Mouse (Mus musculus) CD4-positive, CD25-positive, alpha-beta regulatory T cell, adult 4 months (primary cell): ENCODE measurements around the gene Mylip. TPM values are rescaled to one million over a fixed set of nuclear protein-coding genes. Genes with fewer than 3 reads are reported as not detected.
A peak's percentile ranks its signal among the peaks of the same experiment; 100 is the strongest.

Source experiments
- ATAC-seq: one replicate; pipeline ENCODE4 v1.8.0; 2017
- polyA plus RNA-seq, 2 experiments: library from polyadenylated mRNA; unstranded; fragments of 100-300 nt; shearing (Covaris generic); gene quantifications; one replicate each; pipeline ENCODE4 v1.2.1; 2017

The Mylip gene
- 10 to 100 TPM; 13.4 to 19.9 TPM for polyA plus RNA-seq

DNA sequence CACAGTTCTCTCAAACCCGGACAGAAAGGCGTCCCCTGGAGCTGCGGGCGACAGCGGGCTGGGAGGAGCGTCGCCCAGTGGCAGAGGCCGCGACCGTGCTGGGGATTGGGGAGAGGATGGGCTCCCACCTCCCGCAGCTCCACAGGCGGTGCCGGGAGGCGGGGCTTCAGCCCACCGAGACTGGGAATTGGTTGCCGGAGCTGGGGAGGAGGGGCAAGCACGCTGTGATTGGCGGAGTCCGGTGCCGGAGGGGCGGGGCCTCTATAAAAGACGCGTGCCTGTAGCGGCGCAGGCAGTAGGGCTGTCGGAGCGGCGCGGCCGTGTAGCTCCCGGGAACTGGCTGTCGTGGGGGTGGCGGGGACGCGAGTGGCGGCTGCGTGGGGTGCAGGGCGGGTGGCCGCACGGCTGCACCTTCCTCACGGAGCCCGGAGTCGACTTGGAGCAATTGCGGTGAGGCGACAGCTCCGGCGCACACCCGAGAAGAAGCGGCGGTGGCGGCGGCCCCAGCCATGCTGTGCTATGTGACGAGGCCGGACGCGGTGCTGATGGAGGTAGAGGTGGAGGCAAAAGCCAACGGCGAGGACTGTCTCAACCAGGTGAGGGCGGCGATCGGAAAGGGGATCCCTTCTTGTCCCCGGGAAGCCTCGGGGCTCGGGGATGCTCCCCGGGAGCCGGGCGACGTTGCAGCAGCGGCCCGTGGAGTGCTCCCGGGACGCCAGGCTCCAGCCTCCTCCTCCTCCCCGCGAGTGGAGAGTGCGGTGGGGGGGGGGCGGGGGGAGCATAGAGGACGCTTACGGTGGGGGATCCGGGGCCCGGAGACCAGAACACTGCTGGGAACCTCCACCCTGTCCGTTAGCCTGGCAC lies at the start of gene Mylip:
Gene Mylip (plus strand): TSS at position 295 of the 864 bp plus-strand sequence.
- ATAC-seq: peak; percentile 84

- ATAC-seq: no peak
Measured at GRCm38 (mm10) chr13:45341991-45342390, 47.6 kb upstream of the Mylip start.

GRCm38 (mm10) chr13:45343541-45343940 lies 46.0 kb upstream of the Mylip start:
- no peak for ATAC-seq

- no peak for ATAC-seq
Measured at GRCm38 (mm10) chr13:45343966-45344365, 45.6 kb upstream of the Mylip start.

- ATAC-seq: no peak
Measured at GRCm38 (mm10) chr13:45345471-45346159, 43.9 kb upstream of the Mylip start.

- ATAC-seq: no peak
Measured at GRCm38 (mm10) chr13:45351483-45351882, 38.1 kb upstream of the Mylip start.

DNA sequence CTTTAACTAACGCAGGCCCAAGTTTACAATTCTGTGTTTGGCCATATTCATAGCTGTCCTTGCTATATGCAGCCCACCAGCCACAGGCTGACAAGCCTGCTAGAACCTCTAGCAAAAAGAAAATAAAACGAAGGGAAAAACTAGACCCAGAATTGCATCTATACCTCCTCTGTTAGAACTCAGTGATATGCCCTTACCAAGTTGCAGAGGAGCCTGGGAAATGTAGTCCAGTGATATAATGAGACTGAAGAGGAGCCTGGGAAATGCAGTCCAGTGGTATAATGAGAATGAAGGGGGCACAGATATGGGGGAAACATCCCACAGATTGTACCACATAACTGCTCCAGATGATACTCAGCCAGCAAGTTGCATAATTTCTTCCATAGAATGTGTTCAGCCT lies 34.7 kb upstream of the Mylip start:
- no peak for ATAC-seq

DNA sequence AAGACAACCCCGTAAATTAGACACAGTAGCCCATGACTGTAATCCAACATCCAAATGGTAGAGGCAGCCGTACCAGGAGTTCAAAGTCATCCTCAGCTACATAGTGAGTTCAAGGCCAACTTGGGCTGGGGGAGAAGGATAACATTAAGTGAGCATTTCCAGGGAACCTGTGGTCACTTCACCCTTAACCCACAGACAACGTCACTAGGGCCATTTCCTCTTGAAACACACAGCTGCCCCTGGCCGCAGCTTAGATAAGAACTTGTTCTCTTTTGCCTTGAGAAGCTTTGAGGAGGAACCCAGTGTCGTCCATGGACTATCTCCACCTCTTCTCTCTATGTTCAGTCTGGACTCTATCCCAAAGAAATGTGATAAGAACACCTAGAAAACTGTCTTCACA lies 31.3 kb upstream of the Mylip start:
- no peak for ATAC-seq

DNA sequence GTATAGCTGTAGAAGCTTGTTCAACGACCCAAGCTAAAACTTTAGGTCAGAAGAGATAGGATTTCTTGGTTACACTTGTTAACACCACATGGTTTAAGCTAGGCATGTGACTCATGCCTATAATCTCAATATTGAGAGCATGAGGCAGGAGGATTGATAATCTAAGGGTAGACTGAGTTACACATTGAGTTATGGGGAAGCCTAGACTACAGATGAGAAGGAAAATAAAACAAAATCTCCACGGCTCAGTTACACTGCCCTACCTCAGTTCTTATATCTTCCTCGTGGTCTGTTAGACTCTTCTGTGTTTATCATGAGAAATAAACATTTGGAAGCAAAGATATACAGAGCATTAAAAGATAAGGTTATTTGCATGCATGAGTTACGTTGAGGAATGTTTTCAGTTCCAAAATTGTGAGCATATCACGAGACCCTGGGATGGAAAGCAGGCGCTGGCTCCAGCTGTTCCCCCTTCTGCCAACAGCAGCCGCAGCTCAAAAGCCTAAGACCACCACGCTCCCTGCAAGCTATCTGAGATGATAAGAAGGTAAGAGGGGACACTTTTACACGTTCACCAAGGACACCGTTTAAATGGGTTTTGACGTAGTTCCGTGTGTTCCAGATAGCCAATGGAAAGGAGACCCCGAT lies 30.7 kb upstream of the Mylip start:
- ATAC-seq: no peak

DNA sequence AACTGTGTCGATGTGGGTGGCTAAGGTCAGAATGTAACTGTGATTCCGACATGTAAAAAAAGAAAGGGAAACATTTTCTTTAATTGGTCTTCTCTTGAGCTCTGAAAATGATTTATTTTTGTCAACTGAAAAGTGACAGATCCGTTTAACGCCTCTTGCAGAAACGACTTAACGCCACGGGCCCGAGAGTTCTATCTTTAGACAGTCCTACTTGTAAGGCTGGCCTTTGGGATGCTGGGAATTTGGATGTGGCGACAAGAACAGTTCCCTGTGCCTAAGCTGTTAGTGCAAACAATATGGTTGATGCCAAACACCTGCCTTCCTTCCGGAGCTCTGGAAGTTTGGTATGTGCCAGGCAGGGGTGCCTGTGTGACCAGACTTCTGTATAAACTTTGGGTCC lies 23.8 kb upstream of the Mylip start:
- ATAC-seq: no peak

GRCm38 (mm10) chr13:45371673-45372072 lies 17.9 kb upstream of the Mylip start:
- peak; percentile 100 for ATAC-seq

DNA sequence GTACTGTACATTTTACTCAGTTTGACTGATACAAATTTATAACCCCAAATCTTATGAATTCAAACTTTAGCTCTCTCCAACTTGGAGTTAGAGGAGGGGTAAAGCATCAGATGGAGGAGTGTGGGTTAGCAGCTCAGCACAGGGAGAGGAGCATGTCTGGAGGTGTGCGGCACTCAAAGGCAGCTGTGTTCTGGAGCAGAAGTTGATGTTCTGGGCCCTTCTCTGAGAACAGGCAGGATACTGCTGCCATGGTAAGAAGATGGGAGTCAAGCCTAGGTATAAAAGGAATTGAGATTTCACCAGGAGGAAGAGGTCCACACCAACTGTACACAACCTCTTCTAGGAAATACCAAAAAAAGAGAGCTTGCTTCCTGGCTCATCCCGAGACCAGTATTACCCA lies 17.1 kb upstream of the Mylip start:
- no peak for ATAC-seq

DNA sequence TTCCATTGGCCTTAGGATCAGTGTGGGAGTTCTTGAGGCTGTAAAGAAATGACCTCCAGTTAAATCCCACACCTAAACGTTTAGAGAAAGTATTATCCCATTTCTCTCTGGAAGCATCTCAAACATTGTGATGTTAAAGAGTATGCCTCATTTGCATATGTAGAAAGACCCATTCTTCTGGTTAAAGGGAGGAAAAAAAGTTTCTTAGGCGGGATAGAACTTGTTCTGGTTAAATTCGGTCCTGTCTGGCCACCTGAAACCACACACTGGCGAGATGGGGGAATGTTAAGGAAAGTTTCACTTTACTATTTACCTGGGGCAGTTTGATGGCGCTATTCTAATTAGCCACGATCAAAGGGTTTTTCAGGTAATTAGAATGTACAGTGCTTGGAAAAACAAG lies 14.7 kb upstream of the Mylip start:
- ATAC-seq: no peak

DNA sequence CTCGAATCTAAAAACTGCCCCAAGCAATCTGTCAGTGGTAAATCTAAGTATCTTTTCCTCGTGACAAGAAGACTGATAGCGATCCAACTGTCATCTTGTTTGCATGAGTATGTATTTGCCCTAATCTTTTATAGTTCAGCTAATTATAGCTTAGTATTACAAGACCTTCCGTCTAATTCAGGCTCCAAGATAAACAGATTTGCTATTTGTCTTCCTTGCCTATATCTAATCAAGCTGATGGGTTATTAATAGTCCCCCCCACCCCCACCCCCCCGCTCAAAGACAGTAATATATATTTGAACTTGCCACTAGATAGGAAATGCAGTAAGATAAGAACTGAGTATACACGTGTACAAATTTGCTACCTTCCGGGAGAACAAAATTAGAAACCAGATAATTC lies 7.3 kb upstream of the Mylip start:
- ATAC-seq: no peak

- no peak for ATAC-seq
Measured at GRCm38 (mm10) chr13:45384636-45385035, 4.9 kb upstream of the Mylip start.

GRCm38 (mm10) chr13:45385521-45385920 lies 4.0 kb upstream of the Mylip start:
- ATAC-seq: no peak

DNA sequence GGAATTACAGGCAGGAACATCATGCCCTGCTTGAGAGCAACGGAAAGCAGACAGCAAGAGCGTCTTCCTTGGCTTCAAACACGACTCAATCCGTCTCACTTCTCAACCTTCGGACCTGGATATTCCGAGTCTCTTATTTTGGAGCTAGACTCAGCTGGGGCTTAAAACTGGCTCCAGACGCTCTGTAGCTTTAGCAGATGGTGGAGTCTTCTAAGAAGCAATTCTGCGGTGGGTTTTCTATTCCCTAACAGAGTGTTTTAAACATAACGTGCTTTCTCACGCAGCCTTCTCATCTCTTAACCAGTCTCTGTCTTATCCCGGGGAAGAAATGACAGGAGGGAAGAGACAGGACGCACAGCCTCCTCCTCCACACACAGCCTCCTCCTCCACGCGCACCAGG lies 3.3 kb upstream of the Mylip start:
- no peak for ATAC-seq

DNA sequence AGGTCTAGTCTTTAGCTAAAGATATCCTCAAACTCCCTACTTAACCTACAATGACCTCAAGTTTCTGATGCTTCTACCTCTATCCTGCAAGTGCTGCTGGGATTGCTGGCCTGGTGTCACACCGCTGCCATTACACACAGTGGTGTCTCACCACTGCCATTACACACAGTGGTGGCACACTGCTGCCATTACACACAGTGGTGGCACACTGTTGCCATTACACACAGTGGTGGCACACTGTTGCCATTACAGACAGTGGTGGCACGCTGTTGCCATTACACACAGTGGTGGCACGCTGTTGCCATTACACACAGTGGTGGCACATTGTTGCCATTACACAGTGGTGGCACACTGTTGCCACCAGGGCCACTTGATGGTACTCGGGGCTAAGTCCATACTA lies 2.3 kb upstream of the Mylip start:
- no peak for ATAC-seq

- ATAC-seq: no peak
Measured at GRCm38 (mm10) chr13:45388254-45388805, 1.2 kb upstream of the Mylip start.

GRCm38 (mm10) chr13:45388889-45389288 lies 653 bp upstream of the Mylip start:
- no peak for ATAC-seq

DNA sequence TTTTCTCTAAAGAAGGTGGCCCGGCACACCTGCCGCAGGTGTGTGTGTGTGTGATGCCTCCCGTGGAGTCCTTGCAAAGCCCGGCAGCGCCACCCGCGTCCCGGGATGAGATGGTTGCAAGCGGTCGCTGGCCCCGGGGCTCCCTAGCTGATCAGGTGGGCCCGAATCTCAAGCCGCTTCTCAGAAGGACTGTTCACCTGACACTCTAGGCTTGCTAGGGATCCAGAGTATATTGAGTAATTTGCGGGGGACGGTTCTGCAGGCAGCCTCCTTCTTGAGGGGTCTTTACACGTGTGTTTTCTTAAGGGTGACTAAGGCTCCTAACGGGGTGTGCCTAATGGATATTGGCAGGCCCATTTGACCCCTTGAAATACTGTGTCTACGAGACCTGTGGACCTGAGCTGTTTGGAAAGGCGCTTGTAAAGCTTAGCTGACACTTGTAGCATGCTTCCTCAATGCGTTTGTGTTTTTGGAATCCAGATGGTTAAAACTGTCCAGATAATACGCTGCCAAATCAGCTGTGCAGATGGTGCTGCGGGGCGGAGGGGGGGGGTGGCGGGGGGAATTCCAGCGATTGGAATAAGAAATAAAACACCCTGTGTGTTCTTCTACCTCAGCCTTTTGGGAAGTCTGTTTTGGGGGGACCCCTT lies 895 bp downstream of the Mylip start:
- ATAC-seq: no peak

DNA sequence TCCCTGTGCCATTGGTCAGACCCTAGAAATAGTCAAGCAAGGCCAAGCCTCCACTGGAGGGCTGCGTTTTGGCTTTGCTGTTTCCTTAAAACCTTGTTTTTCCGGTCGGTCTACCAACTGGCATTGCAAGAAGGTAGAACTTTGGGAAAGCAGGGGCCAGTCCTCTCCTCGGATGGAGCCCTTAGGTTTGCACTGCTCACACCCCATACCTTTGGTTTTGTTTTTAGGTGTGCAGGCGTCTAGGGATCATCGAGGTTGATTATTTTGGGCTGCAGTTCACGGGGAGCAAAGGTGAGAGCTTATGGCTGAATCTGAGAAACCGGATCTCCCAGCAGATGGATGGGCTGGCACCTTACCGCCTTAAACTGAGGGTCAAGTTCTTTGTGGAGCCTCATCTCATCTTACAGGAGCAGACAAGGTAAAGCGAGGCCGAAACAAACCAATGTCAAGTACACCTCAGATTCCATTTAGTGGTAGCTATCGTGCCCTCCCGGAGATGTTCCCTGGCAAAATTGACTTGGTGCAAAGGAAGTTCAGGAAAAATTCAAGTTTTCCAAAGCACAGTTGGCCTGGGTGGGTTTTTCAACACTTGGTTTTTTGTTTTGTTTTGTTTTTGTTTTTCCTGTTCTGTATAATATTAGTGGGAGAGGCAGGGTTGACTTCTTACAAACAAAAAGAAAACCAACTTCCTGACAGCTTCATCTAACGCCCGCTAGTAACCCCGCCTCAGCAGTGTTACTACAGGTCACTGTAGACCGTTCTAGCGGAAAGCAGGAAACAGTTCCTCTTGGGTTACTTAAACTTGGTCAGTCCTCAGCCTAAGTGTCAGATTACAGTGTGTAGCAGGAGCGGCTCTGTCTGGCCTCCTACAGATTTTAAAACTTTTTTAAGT lies 1.7 kb downstream of the Mylip start:
- ATAC-seq: peak; percentile 68
